Mouse (Mus musculus): ENCODE data around the gene Ppp1r14a.

GRCm38 (mm10) chr7:29341722-29342121, 52.6 kb downstream of the Ppp1r14a start:
- TF ChIP-seq CTCF (IDR thresholded peaks at IDR 0.05; ENCODE audit: low read depth, low read length) = no peak
- no peak for TF ChIP-seq TAL1 (conservative IDR thresholded peaks at IDR 0.05; ENCODE audit: low read depth, low read length)
- no peak for TF ChIP-seq GATA1 (IDR thresholded peaks at IDR 0.05; ENCODE audit: borderline replicate concordance, low read length)
- TF ChIP-seq POLR2AphosphoS5 (IDR thresholded peaks at IDR 0.05; ENCODE audit: insufficient replicate concordance, low read depth, low read length) = no peak
- TF ChIP-seq GATA2 (IDR thresholded peaks at IDR 0.05; ENCODE audit: borderline replicate concordance, low read depth, low read length) = no peak
